Comparison of ENCODE assay signal across 17 mouse cellular contexts in genomic region chr13:33905176-33905954, GRCm38 (mm10). TPM values are rescaled to one million over a fixed set of nuclear protein-coding genes. Genes with fewer than 3 reads are reported as not detected.
"Had no signal": no experiment of that assay in that cellular context is flagged by ENCODE, and none has a peak within 500 bp of the region (broad histone marks: within the 10 kb centered on the region; RNA-seq: fewer than 3 reads in every experiment).

Gene Serpinb6c (minus strand): TSS chr13:33905708.

- H3K4me2 ChIP-seq: kidney, embryonic 15.5 days; liver, embryonic 11.5 days; liver, embryonic 15.5 days; midbrain, embryonic 11.5 days; midbrain, embryonic 15.5 days; neural tube, embryonic 15.5 days; stomach, embryonic 15.5 days had no signal

- ATAC-seq: midbrain, embryonic 15.5 days had no signal

- DNase-seq: kidney, postnatal 14 days; lung, adult 2 months; lung, postnatal 14 days; thymus, adult 2 months; thymus, postnatal 25 days had no signal

- H3K9me3 ChIP-seq: kidney, embryonic 15.5 days; limb, embryonic 10.5 days; liver, embryonic 15.5 days; megakaryocyte, embryonic 14.5 days; midbrain, embryonic 15.5 days; neural tube, embryonic 15.5 days; stomach, embryonic 15.5 days had no signal

- H3K27me3 ChIP-seq: kidney, embryonic 15.5 days; liver, embryonic 15.5 days; midbrain, embryonic 15.5 days; neural tube, embryonic 15.5 days; stomach, embryonic 15.5 days had no signal

- H3K4me3 ChIP-seq: kidney, embryonic 15.5 days; left cerebral cortex, adult 2 months; limb, embryonic 10.5 days; liver, embryonic 15.5 days; megakaryocyte, embryonic 14.5 days; midbrain, embryonic 15.5 days; neural tube, embryonic 15.5 days; stomach, embryonic 15.5 days had no signal

- H3K4me1 ChIP-seq: kidney, embryonic 15.5 days; limb, embryonic 10.5 days; liver, embryonic 15.5 days; megakaryocyte, embryonic 14.5 days; midbrain, embryonic 15.5 days; neural tube, embryonic 15.5 days; stomach, embryonic 15.5 days had no signal

- H3K27ac ChIP-seq: kidney, embryonic 15.5 days; left cerebral cortex, adult 2 months; limb, embryonic 10.5 days; liver, embryonic 15.5 days; macrophage; midbrain, embryonic 15.5 days; neural tube, embryonic 15.5 days; stomach, embryonic 15.5 days had no signal

- H3K9ac ChIP-seq: kidney, embryonic 15.5 days; liver, embryonic 15.5 days; midbrain, embryonic 15.5 days; neural tube, embryonic 15.5 days; stomach, embryonic 15.5 days had no signal

- H3K36me3 ChIP-seq: kidney, embryonic 15.5 days; limb, embryonic 10.5 days; liver, embryonic 15.5 days; midbrain, embryonic 15.5 days; neural tube, embryonic 15.5 days; stomach, embryonic 15.5 days had no signal

RNA-seq across cellular contexts. Expression of gene Serpinb6c, which starts in this region (rescaled TPM):
- polyA plus RNA-seq: large intestine, adult 2 months; liver, embryonic 11.5 days; liver, embryonic 15.5 days; lung, adult 2 months; macrophage; midbrain, embryonic 15.5 days; stomach, embryonic 15.5 days had no signal
